Mouse (Mus musculus): ENCODE data around the gene Tsen2. TPM values are rescaled to one million over a fixed set of nuclear protein-coding genes. Genes with fewer than 3 reads are reported as not detected.

Tsen2 gene
- polyA plus RNA-seq, 1 experiment from 2014 or later = 25.5 TPM

DNA sequence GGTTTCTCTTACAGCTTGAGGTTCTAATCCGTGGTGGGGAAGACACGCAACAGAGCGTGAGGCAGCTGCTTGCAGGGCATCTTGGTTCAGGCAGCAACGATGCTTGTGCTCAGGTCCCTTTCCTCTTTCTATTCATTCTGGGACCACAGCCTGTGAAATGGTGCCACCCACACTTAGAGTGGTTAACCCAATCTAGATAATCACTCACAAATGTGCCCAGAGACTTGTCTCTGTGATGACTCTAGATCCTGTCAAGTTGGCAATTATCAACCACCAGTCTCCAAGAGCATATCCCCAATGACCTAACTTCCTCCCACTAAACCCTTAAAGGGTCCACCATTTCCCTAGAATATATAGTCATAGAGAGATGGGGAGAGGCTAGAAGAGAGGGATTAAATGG, 31.3 kb upstream of the Tsen2 start:
- H3K4me3 ChIP-seq (ENCODE audit: low read length) = no peak overlapping the region
- no peak overlapping the region for H3K27ac ChIP-seq (ENCODE audit: low read length)
- 93% methylated on average over 4 of the region's 4 CpGs for WGBS
- H3K4me1 ChIP-seq (ENCODE audit: control insufficient read depth, insufficient read depth, low read length) = no peaks in the 10 kb centered on the region
- ATAC-seq = no peak
- H3K4me2 ChIP-seq (ENCODE audit: low read depth, low read length) = no peak overlapping the region
- no peaks in the 10 kb centered on the region for H3K27me3 ChIP-seq (replicated peaks; ENCODE audit: control insufficient read depth, insufficient read depth, low read length)
- no peaks in the 10 kb centered on the region for H3K36me3 ChIP-seq (ENCODE audit: control insufficient read depth, insufficient read depth, low read length)
- no peak overlapping the region for H3K9ac ChIP-seq (ENCODE audit: low read depth, low read length)
- no peaks in the 10 kb centered on the region for H3K9me3 ChIP-seq (ENCODE audit: control insufficient read depth, low read length)

GRCm38 (mm10) chr6:115517904-115518303, 26.6 kb upstream of the Tsen2 start:
- no peak overlapping the region for H3K4me2 ChIP-seq (ENCODE audit: low read depth, low read length)
- peaks cover 9% of the 10 kb centered on the region for H3K4me1 ChIP-seq (ENCODE audit: control insufficient read depth, insufficient read depth, low read length)
- H3K36me3 ChIP-seq (ENCODE audit: control insufficient read depth, insufficient read depth, low read length) = no peaks in the 10 kb centered on the region
- no peak overlapping the region for H3K9ac ChIP-seq (ENCODE audit: low read depth, low read length)
- no peak overlapping the region for H3K27ac ChIP-seq (ENCODE audit: low read length)
- no peaks in the 10 kb centered on the region for H3K9me3 ChIP-seq (ENCODE audit: control insufficient read depth, low read length)
- no peak for ATAC-seq
- H3K27me3 ChIP-seq (replicated peaks; ENCODE audit: control insufficient read depth, insufficient read depth, low read length) = no peaks in the 10 kb centered on the region
- H3K4me3 ChIP-seq (ENCODE audit: low read length) = no peak overlapping the region
- 72% methylated on average over 4 of the region's 4 CpGs for WGBS

DNA sequence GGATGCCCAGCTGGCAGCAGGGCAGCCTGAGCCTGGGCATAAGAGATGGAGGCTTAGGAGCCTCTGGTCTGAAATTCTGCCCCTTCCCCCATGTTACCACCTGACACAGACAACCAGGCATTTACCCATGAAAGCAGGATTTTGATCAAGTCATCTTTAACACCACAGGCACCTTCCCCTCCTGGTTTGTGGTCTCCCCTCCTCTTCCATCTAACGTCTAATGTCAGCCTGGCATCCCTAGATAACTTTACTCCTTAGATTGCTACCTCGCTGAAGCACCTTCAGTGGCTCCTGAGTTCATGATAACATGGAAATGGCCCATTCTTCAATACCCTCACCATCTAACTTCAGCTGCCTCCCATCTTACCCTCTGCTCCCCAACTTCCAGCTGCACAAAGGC, 26.1 kb upstream of the Tsen2 start:
- no peaks in the 10 kb centered on the region for H3K36me3 ChIP-seq (ENCODE audit: control insufficient read depth, insufficient read depth, low read length)
- H3K9me3 ChIP-seq (ENCODE audit: control insufficient read depth, low read length) = no peaks in the 10 kb centered on the region
- H3K27ac ChIP-seq (ENCODE audit: low read length) = no peak overlapping the region
- H3K4me3 ChIP-seq (ENCODE audit: low read length) = no peak overlapping the region
- H3K4me2 ChIP-seq (ENCODE audit: low read depth, low read length) = no peak overlapping the region
- H3K27me3 ChIP-seq (replicated peaks; ENCODE audit: control insufficient read depth, insufficient read depth, low read length) = no peaks in the 10 kb centered on the region
- no peak overlapping the region for H3K9ac ChIP-seq (ENCODE audit: low read depth, low read length)
- peaks cover 11% of the 10 kb centered on the region for H3K4me1 ChIP-seq (ENCODE audit: control insufficient read depth, insufficient read depth, low read length)
- no peak for ATAC-seq
- 84% methylated on average over 2 of the region's 2 CpGs for WGBS

- H3K27ac ChIP-seq (ENCODE audit: low read length) = peak overlapping the region; percentile 61; the same call in 1 of the 2 replicates
- no peak overlapping the region for H3K4me2 ChIP-seq (ENCODE audit: low read depth, low read length)
- peak; percentile 85 for ATAC-seq
Measured at GRCm38 (mm10) chr6:115519275-115519699, 25.2 kb upstream of the Tsen2 start.

GRCm38 (mm10) chr6:115521923-115522322, 22.5 kb upstream of the Tsen2 start:
- Histone ChIP-seq H3K27me3 (replicated peaks; ENCODE audit: control insufficient read depth, insufficient read depth, low read length) (no peaks in the 10 kb centered on the region), H3K36me3 (ENCODE audit: control insufficient read depth, insufficient read depth, low read length) (no peaks in the 10 kb centered on the region), H3K4me3 (ENCODE audit: low read length) (no peak overlapping the region), H3K9ac (ENCODE audit: low read depth, low read length) (no peak overlapping the region), H3K27ac (ENCODE audit: low read length) (no peak overlapping the region), H3K4me1 (ENCODE audit: control insufficient read depth, insufficient read depth, low read length) (peaks cover 23% of the 10 kb centered on the region), H3K9me3 (ENCODE audit: control insufficient read depth, low read length) (no peaks in the 10 kb centered on the region), H3K4me2 (ENCODE audit: low read depth, low read length) (no peak overlapping the region)
- no peak for ATAC-seq
- 81% methylated on average over 1 of the region's 1 CpGs for WGBS

More at GRCm38 (mm10) chr6:115519275-115519699, 25.2 kb upstream of the Tsen2 start:
- H3K9ac ChIP-seq (ENCODE audit: low read depth, low read length) = 0 out of 2 replicates have a peak overlapping the region, but pooled peaks have one; percentile 25
- no peak overlapping the region for H3K4me3 ChIP-seq (ENCODE audit: low read length)
- H3K27me3 ChIP-seq (replicated peaks; ENCODE audit: control insufficient read depth, insufficient read depth, low read length) = no peaks in the 10 kb centered on the region
- peaks cover 18% of the 10 kb centered on the region for H3K4me1 ChIP-seq (ENCODE audit: control insufficient read depth, insufficient read depth, low read length)
- WGBS = 50% methylated on average over 12 of the region's 12 CpGs
- no peaks in the 10 kb centered on the region for H3K36me3 ChIP-seq (ENCODE audit: control insufficient read depth, insufficient read depth, low read length)
- H3K9me3 ChIP-seq (ENCODE audit: control insufficient read depth, low read length) = no peaks in the 10 kb centered on the region

DNA sequence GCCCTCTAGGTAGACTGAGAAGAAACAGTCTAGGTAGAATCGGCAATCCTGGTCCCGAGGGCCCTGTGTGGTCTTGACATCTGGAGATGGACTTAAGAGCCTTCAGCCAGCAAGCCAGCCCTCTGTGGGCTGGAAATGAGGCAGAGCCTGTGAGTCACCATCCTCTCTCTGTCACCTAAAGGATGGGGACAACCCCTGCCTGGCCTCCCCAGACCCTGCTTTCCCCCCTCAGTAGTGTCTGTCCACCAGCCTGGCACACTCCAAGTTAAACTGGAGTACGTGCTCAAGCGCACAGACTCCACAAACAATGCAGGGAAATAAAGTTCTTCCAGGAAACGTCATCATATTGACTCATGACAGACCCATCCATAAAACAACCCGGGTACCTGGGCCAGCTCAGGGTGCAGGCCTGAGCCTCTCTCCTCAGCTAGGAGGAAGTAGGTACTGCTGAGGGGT, 21.7 kb upstream of the Tsen2 start:
- H3K4me3 ChIP-seq (ENCODE audit: low read length) = no peak overlapping the region
- no peaks in the 10 kb centered on the region for H3K27me3 ChIP-seq (replicated peaks; ENCODE audit: control insufficient read depth, insufficient read depth, low read length)
- no peak overlapping the region for H3K9ac ChIP-seq (ENCODE audit: low read depth, low read length)
- 53% methylated on average over 6 of the region's 6 CpGs for WGBS
- H3K9me3 ChIP-seq (ENCODE audit: control insufficient read depth, low read length) = no peaks in the 10 kb centered on the region
- peaks cover 23% of the 10 kb centered on the region for H3K4me1 ChIP-seq (ENCODE audit: control insufficient read depth, insufficient read depth, low read length)
- H3K27ac ChIP-seq (ENCODE audit: low read length) = peak overlapping the region; percentile 31; the same call in 1 of the 2 replicates
- ATAC-seq = peak; percentile 59
- H3K4me2 ChIP-seq (ENCODE audit: low read depth, low read length) = no peak overlapping the region
- no peaks in the 10 kb centered on the region for H3K36me3 ChIP-seq (ENCODE audit: control insufficient read depth, insufficient read depth, low read length)

GRCm38 (mm10) chr6:115523201-115523600, 21.3 kb upstream of the Tsen2 start:
- no peaks in the 10 kb centered on the region for H3K36me3 ChIP-seq (ENCODE audit: control insufficient read depth, insufficient read depth, low read length)
- peaks cover 23% of the 10 kb centered on the region for H3K4me1 ChIP-seq (ENCODE audit: control insufficient read depth, insufficient read depth, low read length)
- 0 out of 2 replicates have a peak overlapping the region, but pooled peaks have one; percentile 6 for H3K9ac ChIP-seq (ENCODE audit: low read depth, low read length)
- WGBS = 62% methylated on average over 9 of the region's 9 CpGs
- no peaks in the 10 kb centered on the region for H3K27me3 ChIP-seq (replicated peaks; ENCODE audit: control insufficient read depth, insufficient read depth, low read length)
- no peak overlapping the region for H3K4me2 ChIP-seq (ENCODE audit: low read depth, low read length)
- ATAC-seq = no peak
- peak overlapping the region; percentile 4; the same call in 1 of the 2 replicates for H3K27ac ChIP-seq (ENCODE audit: low read length)
- H3K9me3 ChIP-seq (ENCODE audit: control insufficient read depth, low read length) = no peaks in the 10 kb centered on the region
- H3K4me3 ChIP-seq (ENCODE audit: low read length) = no peak overlapping the region

DNA sequence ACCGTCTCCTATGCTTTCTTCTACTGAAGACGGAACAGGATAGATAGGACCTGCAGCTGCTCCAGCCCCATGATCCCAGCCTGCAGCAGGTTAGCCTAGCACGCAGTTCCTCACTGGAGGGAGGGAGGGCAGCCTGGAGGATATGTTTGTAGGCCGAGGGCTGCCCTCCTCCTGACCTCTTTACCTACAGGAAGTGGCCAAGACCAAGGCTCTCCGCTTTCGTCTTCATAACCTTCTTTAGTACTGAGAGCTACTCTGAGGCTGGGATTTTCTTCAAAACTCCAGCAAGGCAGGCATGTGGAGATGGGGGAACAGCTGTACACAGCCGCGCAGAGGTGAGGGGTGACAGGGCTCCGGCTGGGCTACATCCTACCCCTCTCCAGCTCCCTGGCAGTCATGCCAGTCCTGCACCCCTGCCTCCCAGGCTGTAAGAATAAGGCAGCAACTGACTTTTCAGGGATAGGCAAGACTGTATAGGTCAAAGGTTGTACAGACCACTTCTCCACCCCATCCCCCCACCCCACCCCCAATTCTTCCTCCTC, 19.9 kb upstream of the Tsen2 start:
- Histone ChIP-seq H3K4me2 (ENCODE audit: low read depth, low read length) (no peak overlapping the region), H3K4me3 (ENCODE audit: low read length) (no peak overlapping the region), H3K27me3 (replicated peaks; ENCODE audit: control insufficient read depth, insufficient read depth, low read length) (no peaks in the 10 kb centered on the region), H3K4me1 (ENCODE audit: control insufficient read depth, insufficient read depth, low read length) (peaks cover 20% of the 10 kb centered on the region), H3K9ac (ENCODE audit: low read depth, low read length) (no peak overlapping the region), H3K36me3 (ENCODE audit: control insufficient read depth, insufficient read depth, low read length) (no peaks in the 10 kb centered on the region), H3K27ac (ENCODE audit: low read length) (no peak overlapping the region), H3K9me3 (ENCODE audit: control insufficient read depth, low read length) (no peaks in the 10 kb centered on the region)
- WGBS = 65% methylated on average over 9 of the region's 9 CpGs
- ATAC-seq = no peak

DNA sequence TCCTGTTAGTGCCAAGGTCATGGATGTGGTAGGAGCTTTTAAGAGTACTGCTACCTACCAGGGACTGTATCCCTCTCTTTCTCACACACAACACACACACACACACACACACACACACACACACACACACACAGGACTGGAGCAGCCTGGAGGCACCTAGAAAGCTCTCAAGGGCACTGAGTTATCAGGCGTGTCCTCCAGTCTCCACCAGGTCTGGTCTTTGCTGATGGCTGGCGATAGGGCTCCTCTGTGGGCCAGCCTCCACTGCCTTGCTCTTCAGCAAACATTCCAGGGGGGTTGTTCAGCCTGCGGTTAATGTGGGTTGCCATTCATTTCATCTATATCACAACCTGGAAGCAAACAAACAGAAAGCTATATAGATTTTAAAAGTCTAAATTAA, 17.0 kb upstream of the Tsen2 start:
- no peak for ATAC-seq
- Histone ChIP-seq H3K9ac (ENCODE audit: low read depth, low read length) (no peak overlapping the region), H3K27ac (ENCODE audit: low read length) (no peak overlapping the region), H3K4me1 (ENCODE audit: control insufficient read depth, insufficient read depth, low read length) (peaks cover 14% of the 10 kb centered on the region), H3K4me3 (ENCODE audit: low read length) (no peak overlapping the region), H3K9me3 (ENCODE audit: control insufficient read depth, low read length) (no peaks in the 10 kb centered on the region), H3K27me3 (replicated peaks; ENCODE audit: control insufficient read depth, insufficient read depth, low read length) (no peaks in the 10 kb centered on the region), H3K4me2 (ENCODE audit: low read depth, low read length) (no peak overlapping the region), H3K36me3 (ENCODE audit: control insufficient read depth, insufficient read depth, low read length) (no peaks in the 10 kb centered on the region)
- 78% methylated on average over 3 of the region's 3 CpGs for WGBS

DNA sequence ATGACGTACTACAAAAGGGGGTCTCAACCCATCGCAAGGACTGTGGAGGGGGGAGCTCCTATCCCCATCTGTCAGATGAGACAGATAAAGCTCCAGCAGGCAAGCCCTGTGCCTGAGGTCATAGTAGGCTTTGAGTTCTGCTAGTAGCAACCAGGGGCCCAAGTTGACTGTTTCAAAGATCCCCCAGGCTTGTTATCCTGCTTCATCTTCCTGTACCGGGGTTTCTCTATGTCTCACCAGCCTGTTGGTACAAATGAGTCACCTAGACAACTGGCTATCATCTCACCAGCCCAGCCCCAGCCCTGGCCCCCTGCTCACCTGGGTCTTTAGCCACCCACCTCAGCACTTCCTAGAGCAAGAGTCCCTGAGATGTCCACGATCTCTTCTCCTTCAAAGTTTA, 16.1 kb upstream of the Tsen2 start:
- no peak overlapping the region for H3K4me3 ChIP-seq (ENCODE audit: low read length)
- no peak overlapping the region for H3K9ac ChIP-seq (ENCODE audit: low read depth, low read length)
- H3K27me3 ChIP-seq (replicated peaks; ENCODE audit: control insufficient read depth, insufficient read depth, low read length) = no peaks in the 10 kb centered on the region
- ATAC-seq = no peak
- no peak overlapping the region for H3K27ac ChIP-seq (ENCODE audit: low read length)
- no peaks in the 10 kb centered on the region for H3K9me3 ChIP-seq (ENCODE audit: control insufficient read depth, low read length)
- WGBS = 88% methylated on average over 4 of the region's 4 CpGs
- no peaks in the 10 kb centered on the region for H3K36me3 ChIP-seq (ENCODE audit: control insufficient read depth, insufficient read depth, low read length)
- no peak overlapping the region for H3K4me2 ChIP-seq (ENCODE audit: low read depth, low read length)
- peaks cover 11% of the 10 kb centered on the region for H3K4me1 ChIP-seq (ENCODE audit: control insufficient read depth, insufficient read depth, low read length)
